Mouse (Mus musculus): ENCODE measurements at regions not wholly inside any gene's neighbourhood (a gene's known extent, or its start where the extent isn't known, plus 50 kb on each side); places are given as distances from the start of the nearest gene placed in this dataset.
"Not testable (repeated sequence)": the region's sequence is repeated elsewhere in the genome, so short reads cannot be mapped to it uniquely, and the experiment has no call there.

DNA sequence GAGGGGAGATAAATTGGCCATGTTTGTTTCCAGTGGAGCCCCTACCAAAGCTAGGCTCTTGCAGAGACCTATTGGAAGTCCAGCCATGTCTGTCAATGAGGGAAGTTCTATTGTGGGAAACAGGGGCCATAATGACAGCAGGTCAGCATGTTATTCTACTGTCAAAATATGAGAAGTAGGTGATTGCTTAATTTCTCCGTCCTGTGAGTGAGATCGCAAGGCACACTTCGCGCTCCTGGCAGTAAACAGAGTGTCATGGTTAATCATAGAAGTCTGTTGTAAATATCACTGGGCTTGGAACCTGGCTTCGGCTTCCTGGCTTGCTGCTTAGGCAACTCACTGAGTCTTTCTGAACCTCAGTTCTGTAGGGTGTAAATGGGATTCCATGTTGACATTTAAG lies 72.5 kb upstream of the Ccdc122 start:
- no peak for DNase-seq (ENCODE audit: extremely low read depth, low read depth)

- no peak for DNase-seq (ENCODE audit: extremely low read depth, low read depth)
Observed at GRCm38 (mm10) chr14:76958875-76959274, 77.7 kb upstream of the Ccdc122 start.

- DNase-seq (ENCODE audit: extremely low read depth, low read depth): no peak
Observed at GRCm38 (mm10) chr14:76957136-76957535, 79.4 kb upstream of the Ccdc122 start.

GRCm38 (mm10) chr14:76953171-76953570 lies 83.4 kb upstream of the Ccdc122 start:
- DNase-seq (ENCODE audit: extremely low read depth, low read depth): no peak

DNA sequence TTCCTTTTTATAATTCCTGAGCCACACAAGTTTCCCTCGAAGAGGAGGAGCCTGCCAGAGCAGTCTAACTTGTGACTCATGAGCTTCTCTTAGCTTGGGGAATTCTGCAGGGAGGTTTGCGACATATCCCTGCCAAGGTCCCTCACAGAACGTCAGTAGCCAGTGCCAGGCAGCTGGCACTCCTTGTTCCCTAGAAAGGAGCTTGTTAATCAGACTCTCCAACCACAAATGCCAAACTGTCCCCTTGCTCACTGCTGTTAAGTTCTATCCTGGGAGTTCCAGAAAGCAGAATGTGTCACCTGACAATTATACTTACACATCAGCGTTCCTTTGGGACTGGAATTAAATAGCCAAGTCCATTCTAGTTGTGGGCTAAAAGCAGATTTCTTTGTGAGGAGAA lies 85.1 kb upstream of the Ccdc122 start:
- DNase-seq (ENCODE audit: extremely low read depth, low read depth): no peak

DNA sequence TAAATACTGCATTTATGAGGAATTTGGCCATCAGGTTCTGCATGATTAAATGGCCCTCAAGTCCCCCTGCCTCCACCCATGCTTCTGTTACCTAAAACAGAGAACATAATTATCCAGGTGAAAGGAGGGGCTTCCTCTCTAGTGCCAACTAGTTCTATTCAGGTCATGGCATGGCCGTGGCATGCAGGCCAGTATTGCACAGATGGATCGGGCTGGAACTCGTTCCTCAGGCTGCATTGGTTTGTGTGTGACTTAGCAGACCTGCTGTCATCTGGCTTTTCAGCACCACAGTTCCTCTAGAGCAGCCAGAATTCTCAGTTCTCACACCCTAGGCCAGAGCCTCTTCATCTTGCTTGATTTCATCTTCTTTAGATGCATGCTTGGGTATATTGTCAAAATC lies 87.2 kb upstream of the Ccdc122 start:
- DNase-seq (ENCODE audit: extremely low read depth, low read depth): no peak

GRCm38 (mm10) chr14:76948948-76949347 lies 87.6 kb upstream of the Ccdc122 start:
- no peak for DNase-seq (ENCODE audit: extremely low read depth, low read depth)

DNA sequence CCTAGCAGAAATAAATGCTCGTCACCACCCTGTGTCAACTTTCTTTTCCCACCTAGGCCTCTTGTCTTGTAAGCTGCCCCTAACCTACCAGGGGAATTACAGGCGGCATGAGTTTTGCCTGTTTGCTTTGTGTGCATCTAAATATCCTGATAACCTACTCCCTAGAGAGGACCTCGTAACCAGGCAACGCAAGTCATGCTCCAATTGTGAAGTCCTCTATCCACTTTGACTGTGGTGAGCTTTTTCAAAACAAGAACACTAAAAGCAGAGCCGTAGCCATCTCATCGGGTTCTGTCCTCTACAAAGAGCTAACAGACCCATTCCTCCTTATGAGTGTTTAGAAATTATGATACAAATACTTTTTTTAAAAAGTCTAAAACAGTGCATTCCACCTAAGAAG lies 88.1 kb upstream of the Ccdc122 start:
- DNase-seq (ENCODE audit: extremely low read depth, low read depth): no peak

GRCm38 (mm10) chr14:76947148-76947547 lies 89.4 kb upstream of the Ccdc122 start:
- no peak for DNase-seq (ENCODE audit: extremely low read depth, low read depth)

DNA sequence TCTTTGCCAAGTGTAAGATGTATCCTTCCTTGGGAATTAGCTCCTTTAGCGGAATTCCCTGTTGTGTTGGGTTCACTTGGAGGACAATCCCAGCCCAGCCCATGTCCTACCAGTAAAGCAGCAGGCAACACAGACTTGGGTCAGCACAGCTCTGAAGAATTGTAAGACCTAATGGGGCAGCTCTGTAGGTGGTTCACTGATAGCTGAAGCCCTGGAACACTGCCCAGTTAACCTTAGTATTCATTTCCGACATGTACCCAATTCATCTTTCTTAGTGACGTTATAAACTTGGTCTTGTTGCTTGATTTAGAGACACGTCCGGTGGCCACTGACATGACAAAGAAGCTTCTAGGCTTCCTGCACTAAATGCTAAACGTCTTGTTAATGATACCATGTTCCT lies 90.9 kb upstream of the Ccdc122 start:
- DNase-seq (ENCODE audit: extremely low read depth, low read depth): no peak

GRCm38 (mm10) chr14:76941474-76942212 lies 94.9 kb upstream of the Ccdc122 start:
- no peak for DNase-seq (ENCODE audit: extremely low read depth, low read depth)

DNA sequence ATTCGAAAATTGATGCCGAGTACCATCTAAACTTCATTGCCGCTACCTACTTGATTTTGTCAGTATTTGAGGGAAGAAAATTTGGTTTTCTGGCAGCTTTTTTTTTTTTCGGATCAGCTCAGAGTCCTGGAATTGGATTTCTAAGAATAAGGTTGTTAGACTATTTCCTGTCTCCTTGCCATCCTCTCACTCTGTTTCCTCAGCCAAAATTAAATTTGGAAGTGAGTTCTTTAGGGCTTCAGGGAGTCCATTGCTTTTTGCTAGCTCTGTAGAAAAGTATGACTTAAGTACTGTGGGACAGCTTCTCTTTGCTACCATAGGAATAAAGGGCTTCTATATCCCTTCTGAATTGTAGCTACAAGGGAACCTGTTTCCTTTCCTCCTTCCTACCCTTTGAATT lies 96.1 kb upstream of the Ccdc122 start:
- DNase-seq (ENCODE audit: extremely low read depth, low read depth): no peak

DNA sequence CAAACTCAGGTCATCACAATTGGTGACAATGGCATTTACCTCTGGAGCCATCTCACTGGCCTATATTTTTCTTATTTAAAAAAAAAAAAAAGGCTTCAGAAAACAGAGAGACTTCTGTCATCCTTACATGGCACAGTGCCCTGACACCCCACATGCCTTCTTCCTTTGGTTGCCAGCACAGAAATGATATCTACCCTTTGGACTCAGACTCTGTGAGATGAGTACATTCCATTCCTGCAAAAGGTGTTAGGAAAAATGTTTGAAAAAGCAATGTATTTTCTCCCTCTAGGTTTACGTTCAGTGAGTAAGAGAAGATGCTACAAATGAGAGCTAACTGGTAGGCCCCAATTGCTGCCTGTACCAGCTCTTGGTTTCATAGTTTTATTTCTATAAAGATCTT lies 99.9 kb upstream of the Ccdc122 start:
- DNase-seq (ENCODE audit: extremely low read depth, low read depth): no peak

DNA sequence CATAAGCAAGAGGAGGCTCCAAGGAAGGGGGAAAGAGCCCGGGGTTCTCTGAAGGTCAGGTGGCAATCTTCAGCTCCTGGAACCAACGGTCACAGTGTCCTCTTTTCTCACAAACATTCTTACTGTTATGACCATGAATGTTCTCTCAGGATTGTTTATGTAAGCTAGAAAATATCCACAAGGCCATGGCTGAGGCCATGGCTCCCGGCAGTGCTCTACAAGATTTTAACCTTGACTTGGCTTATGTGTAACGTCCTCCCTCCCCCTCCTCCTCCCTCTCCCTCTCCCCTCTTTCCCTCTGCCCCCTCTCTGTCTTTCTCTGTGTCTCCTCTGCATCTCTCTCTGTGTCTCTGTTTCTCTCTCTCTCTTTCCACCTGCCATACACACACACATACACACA lies 100.5 kb upstream of the Ccdc122 start:
- DNase-seq (ENCODE audit: extremely low read depth, low read depth): not testable (repeated sequence)

DNA sequence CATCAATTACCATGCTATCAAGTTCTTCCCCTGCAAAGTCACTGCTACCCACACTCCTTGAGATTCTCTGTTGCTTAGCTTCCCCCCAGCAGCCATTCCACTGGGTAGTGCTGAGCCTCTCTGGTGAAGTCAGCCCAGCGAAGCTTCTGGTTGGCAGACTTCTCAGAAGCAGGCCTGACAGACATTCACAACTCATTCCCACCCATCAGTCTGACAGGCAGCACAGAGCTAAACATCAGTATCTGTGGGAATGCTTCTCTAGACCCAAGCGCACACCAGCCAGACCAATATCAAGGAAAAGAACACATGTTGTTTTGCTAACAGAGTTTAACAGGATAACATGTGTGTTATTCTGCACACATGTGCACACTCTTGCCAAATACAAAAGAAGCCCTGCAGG lies 101.1 kb upstream of the Ccdc122 start:
- DNase-seq (ENCODE audit: extremely low read depth, low read depth): no peak

GRCm38 (mm10) chr14:76932890-76933289 lies 103.7 kb upstream of the Ccdc122 start:
- DNase-seq (ENCODE audit: extremely low read depth, low read depth): no peak

DNA sequence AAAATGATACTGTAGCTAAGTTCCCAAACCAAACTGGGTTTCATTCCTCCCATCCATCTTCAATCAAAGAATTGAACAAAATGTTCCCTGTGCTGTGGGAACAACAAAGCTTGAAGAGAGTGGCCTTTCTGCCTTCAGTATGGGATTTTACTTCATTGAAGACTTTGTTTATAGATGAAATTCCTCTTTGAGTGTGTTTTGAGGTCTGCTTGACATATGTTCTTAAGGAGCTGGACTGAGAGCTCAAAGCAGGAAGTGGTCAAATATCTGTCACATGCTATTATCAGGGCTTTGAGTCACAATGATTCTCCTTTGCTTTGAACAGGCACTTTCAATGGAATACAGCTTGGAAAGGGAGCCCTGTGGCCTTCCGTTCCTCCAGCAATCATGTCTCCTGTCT lies 105.2 kb upstream of the Ccdc122 start:
- no peak for DNase-seq (ENCODE audit: extremely low read depth, low read depth)

DNA sequence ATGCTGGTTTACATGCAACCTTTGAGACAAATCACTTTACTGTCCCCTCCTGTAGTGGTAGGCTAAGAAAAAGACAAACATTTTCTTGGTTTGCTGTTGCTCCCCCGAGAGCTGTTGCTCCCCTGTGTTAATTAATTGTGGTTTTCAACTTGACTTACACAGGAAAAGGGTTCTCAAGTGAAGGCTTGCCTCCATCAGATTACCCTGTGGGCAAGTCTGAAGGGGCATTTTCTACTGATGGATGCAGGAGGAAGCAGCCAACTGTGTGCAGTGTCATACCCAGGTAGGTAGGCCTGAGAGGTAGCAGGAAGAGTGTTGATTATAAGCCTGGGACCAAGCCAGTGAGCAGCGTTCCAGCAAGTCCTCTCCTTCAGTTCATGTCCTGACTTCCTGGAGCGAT lies 107.0 kb upstream of the Ccdc122 start:
- no peak for DNase-seq (ENCODE audit: extremely low read depth, low read depth)

GRCm38 (mm10) chr14:76928706-76929105 lies 107.9 kb upstream of the Ccdc122 start:
- no peak for DNase-seq (ENCODE audit: extremely low read depth, low read depth)

DNA sequence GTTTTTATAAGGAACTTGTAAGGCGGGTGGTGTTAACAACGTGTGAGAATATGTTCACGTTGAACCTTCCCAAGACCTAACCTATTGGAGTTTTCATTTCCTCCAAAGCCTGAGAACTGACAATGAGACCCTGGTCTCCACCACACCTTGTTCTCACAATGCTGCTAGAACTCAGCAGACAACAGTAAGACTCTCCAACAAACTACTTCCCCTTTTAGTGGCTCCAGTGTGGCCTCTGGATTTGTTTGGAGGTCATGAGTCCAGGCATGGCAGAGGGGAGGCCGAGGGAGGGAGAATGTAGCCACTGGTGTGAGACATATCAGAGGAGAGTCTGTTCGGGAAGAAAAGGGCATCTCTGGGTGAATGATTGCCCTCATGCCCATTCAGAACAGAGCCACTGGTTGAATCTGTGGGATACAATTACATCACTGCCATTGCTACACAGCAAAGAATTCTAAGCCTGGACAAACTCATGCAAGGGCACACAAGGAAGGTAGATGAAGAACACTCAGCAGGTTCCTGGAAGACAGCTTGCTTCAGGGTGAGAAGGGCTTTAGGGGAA lies 109.2 kb upstream of the Ccdc122 start:
- no peak for DNase-seq (ENCODE audit: extremely low read depth, low read depth)

GRCm38 (mm10) chr14:76926416-76926815 lies 110.2 kb upstream of the Ccdc122 start:
- no peak for DNase-seq (ENCODE audit: extremely low read depth, low read depth)

- DNase-seq (ENCODE audit: extremely low read depth, low read depth): no peak
Observed at GRCm38 (mm10) chr14:76922399-76922939, 114.1 kb upstream of the Ccdc122 start.

- no peak for DNase-seq (ENCODE audit: extremely low read depth, low read depth)
Observed at GRCm38 (mm10) chr14:76918091-76918490, 118.5 kb upstream of the Ccdc122 start.
